11 mouse cellular contexts compared by ENCODE assay signal in genomic region chr3:104795661-104796340, GRCm38 (mm10). TPM values are rescaled to one million over a fixed set of nuclear protein-coding genes. Genes with fewer than 3 reads are reported as not detected.
DNase-seq lines count a peak whose midpoint lies in the region; ATAC-seq and TF ChIP-seq lines count a peak whose summit lies in the region.
"Had no signal": no experiment of that assay in that cellular context is flagged by ENCODE, and none has a peak within 500 bp of the region (broad histone marks: within the 10 kb centered on the region; RNA-seq: fewer than 3 reads in every experiment).

No protein-coding gene starts in this region.

- H3K4me1 ChIP-seq in heart, postnatal 0 days (ENCODE audit: control insufficient read depth, insufficient read depth): peaks cover 30% of the 10 kb centered on the region
- peaks cover 16% of the 10 kb centered on the region for H3K4me1 ChIP-seq in ES-Bruce4 (ENCODE audit: control insufficient read depth, insufficient read depth, low read length)
- peaks cover 58% of the 10 kb centered on the region for H3K4me1 ChIP-seq in limb, embryonic 13.5 days

- no peak for TF ChIP-seq CTCF in heart, postnatal 0 days (IDR thresholded peaks at IDR 0.05; ENCODE audit: low read depth)
- TF ChIP-seq CTCF in ES-Bruce4 (IDR thresholded peaks at IDR 0.05; ENCODE audit: low read depth, low read length): no peak

- H3K9ac ChIP-seq in heart, postnatal 0 days (replicated peaks; ENCODE audit: low read depth, low read length): no peak overlapping the region
- no peak overlapping the region for H3K9ac ChIP-seq in ES-Bruce4 (ENCODE audit: low read depth, poor library complexity, severe bottlenecking)
- H3K9ac ChIP-seq in limb, embryonic 13.5 days: no peak overlapping the region

- no peak overlapping the region for H3K4me2 ChIP-seq in heart, postnatal 0 days (ENCODE audit: low read depth, low read length)
- H3K4me2 ChIP-seq in limb, embryonic 13.5 days (replicated peaks): no peak overlapping the region

- no peaks in the 10 kb centered on the region for H3K9me3 ChIP-seq in heart, postnatal 0 days (replicated peaks; ENCODE audit: control insufficient read depth, low read length)
- no peaks in the 10 kb centered on the region for H3K9me3 ChIP-seq in ES-Bruce4 (replicated peaks; ENCODE audit: control insufficient read depth, insufficient read depth, low read length, poor library complexity, severe bottlenecking)
- no peaks in the 10 kb centered on the region for H3K9me3 ChIP-seq in limb, embryonic 13.5 days

- DNase-seq in heart, postnatal 0 days (ENCODE audit: low spot score): no peak
- DNase-seq in heart, postnatal 36 days: no peak
- peak; percentile 48 for DNase-seq in adrenal gland, adult 8-10 months
- DNase-seq in cerebellum, adult 18-20 months: no peak
- no peak for DNase-seq in urinary bladder, postnatal 4 days (ENCODE audit: low spot score in 2 of 2)
- DNase-seq: cerebellum, adult 11-12 months; left cerebral cortex, postnatal 4 days; right cerebral cortex, postnatal 14 days had no signal

- intact Hi-C loops in heart, postnatal 36 days (cut with DNase I): loop anchor here (2.0 kb wide), 1 partner anchor 23 kb away; the partner anchor contains the start of gene Mov10

- WGBS in heart, postnatal 0 days: 66% methylated on average over 15 of the region's 15 CpGs
- 64% methylated on average over 15 of the region's 15 CpGs for WGBS in limb, embryonic 13.5 days

- ATAC-seq in heart, postnatal 0 days (ENCODE audit: insufficient read depth, low read depth): no peak
- ATAC-seq in limb, embryonic 13.5 days (ENCODE audit: low FRiP score, low read depth): no peak

- no peak for TF ChIP-seq POLR2A in ES-Bruce4 (IDR thresholded peaks at IDR 0.05; ENCODE audit: insufficient read depth, low read length)

- peaks cover 56% of the 10 kb centered on the region for H3K36me3 ChIP-seq in heart, postnatal 0 days (replicated peaks; ENCODE audit: control insufficient read depth, insufficient read depth, low read length)
- peaks cover 17% of the 10 kb centered on the region for H3K36me3 ChIP-seq in ES-Bruce4 (ENCODE audit: control insufficient read depth, insufficient read depth, low read length, poor library complexity, severe bottlenecking)
- H3K36me3 ChIP-seq in limb, embryonic 13.5 days: peaks cover 86% of the 10 kb centered on the region

- no peak overlapping the region for H3K4me3 ChIP-seq in heart, postnatal 0 days (ENCODE audit: low read depth, low read length)
- H3K4me3 ChIP-seq in ES-Bruce4 (ENCODE audit: low read depth, low read length): no peak overlapping the region
- H3K4me3 ChIP-seq in limb, embryonic 13.5 days: no peak overlapping the region
- H3K4me3 ChIP-seq: erythroblast, embryonic 14.5 days had no signal

- no peak for TF ChIP-seq EP300 in heart, postnatal 0 days (IDR thresholded peaks at IDR 0.05; ENCODE audit: low read depth)
- TF ChIP-seq EP300 in ES-Bruce4 (IDR thresholded peaks at IDR 0.05; ENCODE audit: insufficient read depth, low read depth, low read length): no peak

- no peaks in the 10 kb centered on the region for H3K27me3 ChIP-seq in heart, postnatal 0 days (ENCODE audit: control insufficient read depth, insufficient read depth, low read length)
- no peaks in the 10 kb centered on the region for H3K27me3 ChIP-seq in ES-Bruce4 (ENCODE audit: control insufficient read depth, insufficient read depth, low read length, poor library complexity, severe bottlenecking)
- H3K27me3 ChIP-seq in limb, embryonic 13.5 days: no peaks in the 10 kb centered on the region

- 0 out of 2 replicates have a peak overlapping the region, but pooled peaks have one; percentile 66 for H3K27ac ChIP-seq in heart, postnatal 0 days (ENCODE audit: low read depth)
- H3K27ac ChIP-seq in ES-Bruce4 (ENCODE audit: insufficient read depth, low read length): peak overlapping the region; percentile 84
- peak overlapping the region; percentile 87 for H3K27ac ChIP-seq in limb, embryonic 13.5 days

RNA-seq across cellular contexts. Expression of gene Rhoc, which starts 7.6 kb away (rescaled TPM):
- 165 and 170 TPM in 2 replicates for total RNA-seq in heart, postnatal 0 days (2014; rRNA removed; ENCODE audit: low replicate concordance)
- 165 and 170 TPM in 2 replicates for polyA plus RNA-seq in heart, postnatal 0 days (2015; fragmentation: Nextera tagmentation; extraction: Ambion mirVana)
- 100 to 1,000 TPM in 1 of 2 experiments, 10 to 100 TPM in 1; 93.1 to 100 TPM for total RNA-seq in heart, postnatal 36 days (2021)
- polyA plus RNA-seq in ES-Bruce4 (2011; ENCODE audit: insufficient read depth, insufficient read length, low read depth, missing spikeins): 123 and 125 TPM in 2 replicates
- 100 to 1,000 TPM; 116 to 131 (median 124) TPM for total RNA-seq in adrenal gland, adult 8-10 months (2022)
- 196 and 197 TPM in 2 replicates for polyA plus RNA-seq in limb, embryonic 13.5 days (2015; fragmentation: Nextera tagmentation; extraction: Ambion mirVana)

RNA-seq across cellular contexts. Expression of gene Fam19a3, which starts 14.2 kb away (rescaled TPM):
- 0.77 and 1.1 TPM in 2 replicates for total RNA-seq in heart, postnatal 0 days (2014; rRNA removed; ENCODE audit: low replicate concordance)
- polyA plus RNA-seq in heart, postnatal 0 days (2015; fragmentation: Nextera tagmentation; extraction: Ambion mirVana): 1.1 TPM in 2 replicates
- total RNA-seq in heart, postnatal 36 days (2021): 1 to 10 TPM; 2.2 to 2.4 TPM
- 0.20 and 0.31 TPM in 2 replicates for polyA plus RNA-seq in ES-Bruce4 (2011; ENCODE audit: insufficient read depth, insufficient read length, low read depth, missing spikeins)
- total RNA-seq in adrenal gland, adult 8-10 months (2022): 1 to 10 TPM in 2 of 4 experiments, under 1 TPM in 2; 0.52 to 2.2 (median 1.1) TPM
- polyA plus RNA-seq in limb, embryonic 13.5 days (2015; fragmentation: Nextera tagmentation; extraction: Ambion mirVana): 0.23 and 0.26 TPM in 2 replicates
- polyA plus RNA-seq: erythroblast, embryonic 14.5 days had no signal

RNA-seq across cellular contexts. Expression of gene Ppm1j, which starts 14.9 kb away (rescaled TPM):
- total RNA-seq in heart, postnatal 0 days (2014; rRNA removed; ENCODE audit: low replicate concordance): 49.4 and 84.0 TPM in 2 replicates
- polyA plus RNA-seq in heart, postnatal 0 days (2015; fragmentation: Nextera tagmentation; extraction: Ambion mirVana): 59.0 and 67.8 TPM in 2 replicates
- total RNA-seq in heart, postnatal 36 days (2021): 10 to 100 TPM; 24.0 to 26.2 TPM
- 21.4 and 23.8 TPM in 2 replicates for polyA plus RNA-seq in ES-Bruce4 (2011; ENCODE audit: insufficient read depth, insufficient read length, low read depth, missing spikeins)
- total RNA-seq in adrenal gland, adult 8-10 months (2022): 10 to 100 TPM in 2 of 4 experiments, 1 to 10 TPM in 2; 3.9 to 12.9 (median 9.3) TPM
- 2.8 and 3.4 TPM in 2 replicates for polyA plus RNA-seq in limb, embryonic 13.5 days (2015; fragmentation: Nextera tagmentation; extraction: Ambion mirVana)
- polyA plus RNA-seq: erythroblast, embryonic 14.5 days had no signal

RNA-seq across cellular contexts. Expression of gene Mov10, which starts 22.6 kb away (rescaled TPM):
- 19.9 and 20.2 TPM in 2 replicates for total RNA-seq in heart, postnatal 0 days (2014; rRNA removed; ENCODE audit: low replicate concordance)
- 13.2 and 14.0 TPM in 2 replicates for polyA plus RNA-seq in heart, postnatal 0 days (2015; fragmentation: Nextera tagmentation; extraction: Ambion mirVana)
- 1 to 10 TPM; 4.8 to 8.0 TPM for total RNA-seq in heart, postnatal 36 days (2021)
- 79.9 and 90.4 TPM in 2 replicates for polyA plus RNA-seq in ES-Bruce4 (2011; ENCODE audit: insufficient read depth, insufficient read length, low read depth, missing spikeins)
- total RNA-seq in adrenal gland, adult 8-10 months (2022): 10 to 100 TPM; 19.8 to 26.6 (median 23.7) TPM
- polyA plus RNA-seq in limb, embryonic 13.5 days (2015; fragmentation: Nextera tagmentation; extraction: Ambion mirVana): 71.7 and 74.9 TPM in 2 replicates
